Mouse (Mus musculus): Measurements from ENCODE around the gene Ppp5c. TPM values are rescaled to one million over a fixed set of nuclear protein-coding genes. Genes with fewer than 3 reads are reported as not detected.

The Ppp5c gene
- total and polyA plus RNA-seq, 2 experiments from 2014 or later, result 68.9 to 140 TPM

DNA sequence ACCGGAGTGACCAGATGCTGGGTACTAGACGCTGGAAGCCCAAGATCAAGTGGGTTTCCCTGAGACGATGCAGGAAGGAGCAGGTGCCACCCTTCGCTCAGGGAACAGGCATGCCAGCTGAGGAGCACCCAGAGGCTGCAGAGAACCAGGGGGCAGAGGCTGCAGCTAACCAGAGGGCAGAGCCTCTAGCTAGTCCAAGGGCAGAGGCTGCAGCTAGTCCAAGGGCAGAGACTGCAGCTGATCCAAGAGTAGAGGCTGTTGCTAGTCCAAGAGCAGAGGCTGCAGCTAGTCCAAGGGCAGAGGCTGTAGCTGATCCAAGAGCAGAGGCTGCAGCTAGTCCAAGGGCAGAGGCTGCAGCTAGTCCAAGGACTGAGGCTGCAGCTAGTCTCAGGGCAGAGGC lies 32.4 kb downstream of the Ppp5c start:
- WGBS, result 79% methylated on average over 4 of the region's 4 CpGs
- TF ChIP-seq CTCF (IDR thresholded peaks at IDR 0.05; ENCODE audit: low read depth), result no peak
- Histone ChIP-seq H3K27ac (0 out of 2 replicates have a peak overlapping the region, but pooled peaks have one; percentile 74), H3K27me3 (ENCODE audit: insufficient read depth, low read length) (no peaks in the 10 kb centered on the region), H3K4me3 (ENCODE audit: low read length) (peak overlapping the region; percentile 38; the same call in 1 of the 2 replicates), H3K36me3 (ENCODE audit: insufficient read depth, low read length) (no peaks in the 10 kb centered on the region), H3K9ac (replicated peaks; ENCODE audit: low read length) (peak overlapping the region; percentile 53; the same call in 1 of the 2 replicates), H3K9me3 (ENCODE audit: low read length) (no peaks in the 10 kb centered on the region), H3K4me2 (ENCODE audit: low read depth, low read length) (peak overlapping the region; percentile 59; the same call in 1 of the 2 replicates), H3K4me1 (ENCODE audit: insufficient read depth, low read length) (peaks cover 7% of the 10 kb centered on the region; the same call in 1 of the 2 replicates)
- no peak for ATAC-seq
- no peak for DNase-seq (ENCODE audit: low spot score)

DNA sequence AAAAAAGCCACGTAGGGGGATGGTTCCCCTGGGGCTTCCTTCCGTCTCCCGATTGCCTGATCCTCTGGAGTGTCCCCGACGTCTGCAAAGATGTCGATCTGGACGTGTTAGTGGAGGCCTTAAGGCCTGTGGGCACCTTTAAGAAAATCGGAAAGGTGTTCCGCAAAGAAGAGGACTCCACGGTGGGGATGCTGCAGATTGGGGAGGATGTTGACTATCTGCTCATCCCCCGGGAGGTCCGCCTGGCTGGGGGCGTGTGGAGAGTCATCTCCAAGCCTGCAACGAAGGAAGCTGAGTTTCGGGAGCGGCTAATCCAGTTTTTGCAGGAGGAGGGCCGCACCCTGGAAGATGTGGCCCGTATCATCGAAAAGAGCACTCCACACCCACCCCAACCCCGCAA lies 33.3 kb downstream of the Ppp5c start:
- Histone ChIP-seq H3K4me2 (ENCODE audit: low read depth, low read length) (peak overlapping the region; percentile 59), H3K27ac (peak overlapping the region; percentile 74), H3K4me1 (ENCODE audit: insufficient read depth, low read length) (peaks cover 7% of the 10 kb centered on the region; the same call in 1 of the 2 replicates), H3K36me3 (ENCODE audit: insufficient read depth, low read length) (no peaks in the 10 kb centered on the region), H3K4me3 (ENCODE audit: low read length) (peak overlapping the region; percentile 38), H3K9me3 (ENCODE audit: low read length) (no peaks in the 10 kb centered on the region), H3K9ac (replicated peaks; ENCODE audit: low read length) (peak overlapping the region; percentile 53), H3K27me3 (ENCODE audit: insufficient read depth, low read length) (no peaks in the 10 kb centered on the region)
- no peak for ATAC-seq
- WGBS, result 16% methylated on average over 20 of the region's 20 CpGs
- no peak for DNase-seq (ENCODE audit: low spot score)
- no peak for TF ChIP-seq CTCF (IDR thresholded peaks at IDR 0.05; ENCODE audit: low read depth)

DNA sequence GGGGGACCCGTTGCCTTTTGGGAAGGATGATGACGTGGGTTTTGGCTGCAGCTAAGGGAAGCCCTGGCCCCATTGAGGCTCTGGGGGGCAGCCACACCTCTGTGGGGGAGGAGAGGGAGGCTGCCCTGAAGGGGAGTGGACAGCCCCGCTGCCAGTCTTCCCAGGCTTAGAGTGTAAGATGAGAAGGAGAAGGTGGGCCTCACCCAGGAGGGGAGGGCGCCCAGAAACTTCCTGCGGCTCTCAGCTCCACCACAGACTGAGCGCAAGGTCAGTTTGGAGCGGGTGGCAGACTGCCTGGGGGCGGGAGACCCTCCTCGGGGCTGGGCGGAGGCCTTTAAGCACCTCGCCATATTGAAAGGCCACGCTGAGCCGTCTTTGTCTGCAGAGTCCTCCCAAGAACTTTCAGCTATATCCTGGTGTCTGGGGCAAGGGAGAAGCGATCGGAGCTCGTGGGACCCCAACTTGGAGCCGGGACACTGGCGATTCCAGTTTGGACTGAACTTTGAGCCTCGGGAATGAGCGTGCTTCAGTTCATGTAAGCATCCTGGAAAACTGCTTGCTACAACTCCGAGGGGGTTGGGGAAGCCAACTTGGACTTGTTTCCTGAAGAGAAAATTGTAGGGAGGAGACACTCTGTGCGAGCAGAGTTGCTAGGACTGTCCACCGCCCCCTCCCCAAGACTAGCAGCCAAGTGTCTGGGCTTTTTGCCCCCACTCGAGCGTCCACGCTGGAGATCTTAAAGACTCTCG lies 33.9 kb downstream of the Ppp5c start:
- Histone ChIP-seq H3K36me3 (ENCODE audit: insufficient read depth, low read length) (no peaks in the 10 kb centered on the region), H3K27ac (peak overlapping the region; percentile 74), H3K4me3 (ENCODE audit: low read length) (peak overlapping the region; percentile 38), H3K9ac (replicated peaks; ENCODE audit: low read length) (peak overlapping the region; percentile 53), H3K4me1 (ENCODE audit: insufficient read depth, low read length) (peaks cover 7% of the 10 kb centered on the region; the same call in 1 of the 2 replicates), H3K9me3 (ENCODE audit: low read length) (no peaks in the 10 kb centered on the region), H3K27me3 (ENCODE audit: insufficient read depth, low read length) (no peaks in the 10 kb centered on the region), H3K4me2 (ENCODE audit: low read depth, low read length) (peak overlapping the region; percentile 59)
- DNase-seq (ENCODE audit: low spot score) (peak; percentile 74), ATAC-seq (peak; percentile 83)
- 9% methylated on average over 27 of the region's 27 CpGs for WGBS
- no peak for TF ChIP-seq CTCF (IDR thresholded peaks at IDR 0.05; ENCODE audit: low read depth)

DNA sequence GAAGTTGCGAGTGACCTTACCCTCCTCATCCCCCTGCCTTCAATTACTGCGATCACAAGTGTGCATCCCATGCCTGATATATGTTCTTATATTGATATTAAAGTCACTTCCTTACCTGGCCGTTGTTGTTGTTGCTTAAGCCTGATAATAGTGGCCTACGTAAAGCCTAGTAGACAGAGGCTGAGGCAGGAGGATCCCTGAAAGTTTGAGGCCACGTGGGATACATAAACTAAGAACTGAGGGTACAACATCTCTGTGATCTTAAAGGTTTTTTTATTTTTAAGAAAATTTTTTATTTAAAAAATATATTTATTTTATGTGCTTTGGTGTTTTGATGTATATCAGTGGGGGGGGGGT lies 35.3 kb downstream of the Ppp5c start, which contains the start of gene Ccdc8:
TSS of gene Ccdc8 (plus strand) at position 258 of the 357 bp plus-strand sequence.
- DNase-seq (ENCODE audit: low spot score), result no peak
- no peak for TF ChIP-seq CTCF (IDR thresholded peaks at IDR 0.05; ENCODE audit: low read depth)
- H3K4me1 ChIP-seq (ENCODE audit: insufficient read depth, low read length), result peaks cover 7% of the 10 kb centered on the region; the same call in 1 of the 2 replicates

DNA sequence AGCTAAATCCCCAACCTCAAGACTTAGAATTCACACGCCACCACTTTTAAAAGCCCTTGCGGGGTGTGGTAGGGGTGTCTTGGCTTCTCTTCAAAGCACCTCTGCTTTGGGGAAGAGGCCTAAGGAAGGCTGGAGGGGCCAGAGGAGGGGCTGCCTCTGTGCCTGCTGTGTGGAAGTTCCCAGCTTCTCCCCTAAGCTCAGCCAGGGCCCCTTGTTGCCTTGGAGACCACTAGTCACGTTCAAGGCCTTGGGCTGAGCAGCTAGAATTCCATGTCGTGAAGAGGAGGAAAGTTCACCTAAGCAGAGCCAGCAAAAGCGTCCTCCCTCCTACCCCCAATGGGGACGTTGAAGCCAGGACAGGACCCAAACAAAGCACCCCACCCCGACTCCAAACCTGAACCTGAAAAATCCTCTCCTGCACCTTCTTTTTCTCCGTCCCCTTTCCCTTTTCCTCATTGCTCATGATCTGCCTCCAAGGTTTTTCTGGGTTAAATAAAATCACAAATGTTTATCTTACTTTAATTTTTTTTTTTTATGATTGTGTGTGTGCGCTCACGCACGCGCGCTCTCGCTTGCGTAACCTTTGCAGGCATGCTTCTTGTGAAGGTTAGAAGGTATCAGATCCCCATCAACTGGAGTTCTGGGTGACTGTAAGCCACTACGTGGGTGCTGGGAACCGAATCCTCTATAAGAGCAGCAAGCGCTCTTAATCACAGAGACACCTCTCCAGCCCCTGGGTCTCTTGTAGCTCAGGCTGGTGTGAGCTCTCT lies 35.9 kb downstream of the Ppp5c start:
- peak overlapping the region; percentile 48; the same call in 1 of the 2 replicates for H3K27ac ChIP-seq
- no peak overlapping the region for H3K4me2 ChIP-seq (ENCODE audit: low read depth, low read length)
- no peaks in the 10 kb centered on the region for H3K27me3 ChIP-seq (ENCODE audit: insufficient read depth, low read length)
- H3K9me3 ChIP-seq (ENCODE audit: low read length), result no peaks in the 10 kb centered on the region
- 51% methylated on average over 18 of the region's 18 CpGs for WGBS
- peaks cover 7% of the 10 kb centered on the region; the same call in 1 of the 2 replicates for H3K4me1 ChIP-seq (ENCODE audit: insufficient read depth, low read length)
- H3K4me3 ChIP-seq (ENCODE audit: low read length), result no peak overlapping the region
- H3K9ac ChIP-seq (replicated peaks; ENCODE audit: low read length), result no peak overlapping the region; the same call in 1 of the 2 replicates
- H3K36me3 ChIP-seq (ENCODE audit: insufficient read depth, low read length), result no peaks in the 10 kb centered on the region
- DNase-seq (ENCODE audit: low spot score) (peak; percentile 71), ATAC-seq (peak; percentile 30; the same call in 1 of the 2 replicates)
- no peak for TF ChIP-seq CTCF (IDR thresholded peaks at IDR 0.05; ENCODE audit: low read depth)

More for the DNA sequence above, 35.3 kb downstream of the Ppp5c start, which contains the start of gene Ccdc8:
- no peak for ATAC-seq
- no peaks in the 10 kb centered on the region for H3K27me3 ChIP-seq (ENCODE audit: insufficient read depth, low read length)
- peak within 1 kb of the TSS; percentile 38 for H3K4me3 ChIP-seq (ENCODE audit: low read length)
- peak within 1 kb of the TSS; percentile 74; the same call in 1 of the 2 replicates for H3K27ac ChIP-seq
- no peaks in the 10 kb centered on the region for H3K36me3 ChIP-seq (ENCODE audit: insufficient read depth, low read length)
- WGBS, result 93% methylated on average over 5 of the region's 5 CpGs
- H3K4me2 ChIP-seq (ENCODE audit: low read depth, low read length), result peak within 1 kb of the TSS; percentile 59
- H3K9ac ChIP-seq (replicated peaks; ENCODE audit: low read length), result peak within 1 kb of the TSS; percentile 53; the same call in 1 of the 2 replicates
- H3K9me3 ChIP-seq (ENCODE audit: low read length), result no peaks in the 10 kb centered on the region

DNA sequence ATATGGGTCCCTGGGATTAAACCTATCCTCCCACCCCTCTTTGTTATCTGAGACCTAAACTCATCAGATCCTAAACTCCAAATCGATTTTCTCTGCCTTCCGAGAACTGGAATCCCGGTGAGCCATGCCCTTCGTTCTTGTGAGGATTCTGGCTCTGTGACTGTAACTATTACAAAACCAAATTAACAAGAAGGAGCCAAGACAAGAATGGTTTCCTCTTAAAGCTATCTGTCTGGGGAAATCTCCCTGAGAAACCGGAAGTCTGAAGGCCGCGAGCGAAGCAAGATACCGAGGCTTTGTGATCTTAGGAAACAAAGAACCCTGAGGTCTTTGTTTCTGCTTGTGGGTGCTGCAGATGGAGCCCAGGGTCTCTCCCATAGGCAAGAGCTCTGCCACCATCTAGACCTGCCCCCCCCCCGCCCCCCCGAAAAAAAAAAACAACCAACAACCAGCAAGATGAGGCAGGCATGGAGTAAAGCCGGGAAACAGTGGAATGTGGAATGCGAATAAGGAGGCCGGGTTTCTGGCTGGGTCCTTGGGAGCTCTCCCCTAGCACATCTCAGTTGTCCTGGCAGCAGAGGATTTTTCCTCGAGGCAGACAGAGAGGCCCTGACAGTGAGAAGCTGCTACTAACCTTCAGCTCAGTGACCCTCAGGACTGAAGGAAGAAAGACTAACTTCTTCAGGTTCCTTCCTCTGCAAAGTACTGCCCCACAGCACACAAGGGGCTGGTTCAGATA lies 37.5 kb downstream of the Ppp5c start:
- Histone ChIP-seq H3K27me3 (ENCODE audit: insufficient read depth, low read length) (no peaks in the 10 kb centered on the region), H3K27ac (peak overlapping the region; percentile 60), H3K9ac (replicated peaks; ENCODE audit: low read length) (peak overlapping the region; percentile 38), H3K4me3 (ENCODE audit: low read length) (no peak overlapping the region), H3K4me2 (ENCODE audit: low read depth, low read length) (no peak overlapping the region), H3K4me1 (ENCODE audit: insufficient read depth, low read length) (peaks cover 7% of the 10 kb centered on the region; the same call in 1 of the 2 replicates), H3K9me3 (ENCODE audit: low read length) (no peaks in the 10 kb centered on the region), H3K36me3 (ENCODE audit: insufficient read depth, low read length) (no peaks in the 10 kb centered on the region)
- no peak for DNase-seq (ENCODE audit: low spot score)
- ATAC-seq, result no peak
- no peak for TF ChIP-seq CTCF (IDR thresholded peaks at IDR 0.05; ENCODE audit: low read depth)
- 23% methylated on average over 15 of the region's 15 CpGs for WGBS
